Mouse (Mus musculus) cortical plate, adult 2 months (tissue): ENCODE measurements around the gene Nptx1.

Experiments used
- CTCF ChIP-seq: fragments of 200-500 bp; IDR thresholded peaks from 2 replicates; pipeline ENCODE4 v1.5.1; 2011; ENCODE audit warnings: mild to moderate bottlenecking, control low read depth, low read length; ENCODE audit not compliant: insufficient read depth; ENCODE audit errors: extremely low read depth
- POLR2A ChIP-seq: fragments of 200-500 bp; IDR thresholded peaks from 2 replicates; pipeline ENCODE4 v1.6.1; 2011; ENCODE audit warnings: mild to moderate bottlenecking, low read length, control low read depth; ENCODE audit not compliant: insufficient read depth; ENCODE audit errors: extremely low read depth

GRCm38 (mm10) chr11:119542371-119542770 lies 5.2 kb downstream of the Nptx1 start:
- TF ChIP-seq CTCF: no peak
- no peak for TF ChIP-seq POLR2A
